16 mouse cellular contexts compared by ENCODE assay signal in genomic region chr7:124989456-124989855, GRCm38 (mm10).
A peak's percentile ranks its signal among the peaks of the same experiment; 100 is the strongest.
DNase-seq lines count a peak whose midpoint lies in the region; ATAC-seq and TF ChIP-seq lines count a peak whose summit lies in the region.
"Had no signal": no experiment of that assay in that cellular context is flagged by ENCODE, and none has a peak within 500 bp of the region (broad histone marks: within the 10 kb centered on the region; RNA-seq: fewer than 3 reads in every experiment).

No protein-coding gene starts in this region.

- no peaks in the 10 kb centered on the region for H3K9me3 ChIP-seq in heart, embryonic 11.5 days (replicated peaks; ENCODE audit: control insufficient read depth, low read length)
- no peaks in the 10 kb centered on the region for H3K9me3 ChIP-seq in lung, embryonic 14.5 days (ENCODE audit: low read depth, low read length)
- no peaks in the 10 kb centered on the region for H3K9me3 ChIP-seq in embryonic facial prominence, embryonic 14.5 days (ENCODE audit: control insufficient read depth, low read length)
- H3K9me3 ChIP-seq: stomach, embryonic 15.5 days had no signal

- TF ChIP-seq CTCF in lung, embryonic 14.5 days (IDR thresholded peaks at IDR 0.05; ENCODE audit: low read depth), result no peak

- no peaks in the 10 kb centered on the region for H3K36me3 ChIP-seq in heart, embryonic 11.5 days (ENCODE audit: control insufficient read depth, insufficient read depth, low read length)
- no peaks in the 10 kb centered on the region for H3K36me3 ChIP-seq in lung, embryonic 14.5 days (ENCODE audit: insufficient read depth)
- no peaks in the 10 kb centered on the region for H3K36me3 ChIP-seq in embryonic facial prominence, embryonic 14.5 days (ENCODE audit: control insufficient read depth, insufficient read depth, low read length)
- H3K36me3 ChIP-seq: stomach, embryonic 15.5 days had no signal

- WGBS in heart, embryonic 11.5 days (ENCODE audit: insufficient replicate concordance), result 66% methylated on average over 5 of the region's 5 CpGs
- WGBS in lung, embryonic 14.5 days, result 67% methylated on average over 5 of the region's 5 CpGs
- WGBS in embryonic facial prominence, embryonic 14.5 days, result 73% methylated on average over 5 of the region's 5 CpGs

- intact Hi-C loops in heart, postnatal 10 days (cut with DNase I), result no loop called here

- no peak overlapping the region for H3K27ac ChIP-seq in heart, embryonic 11.5 days (ENCODE audit: low read depth, low read length)
- no peak overlapping the region for H3K27ac ChIP-seq in lung, embryonic 14.5 days (ENCODE audit: low read depth)
- H3K27ac ChIP-seq in embryonic facial prominence, embryonic 14.5 days (replicated peaks; ENCODE audit: low read depth, low read length), result no peak overlapping the region
- H3K27ac ChIP-seq: stomach, embryonic 15.5 days had no signal

- no peak for ATAC-seq in heart, embryonic 11.5 days (replicated peaks; ENCODE audit: insufficient number of reproducible peaks, low FRiP score, low TSS enrichment)
- no peak for ATAC-seq in lung, embryonic 14.5 days (ENCODE audit: insufficient read depth)
- ATAC-seq in embryonic facial prominence, embryonic 14.5 days (ENCODE audit: low read depth), result no peak
- ATAC-seq: intestine, postnatal 0 days had no signal

- no peak overlapping the region for H3K4me2 ChIP-seq in heart, embryonic 11.5 days
- no peak overlapping the region for H3K4me2 ChIP-seq in lung, embryonic 14.5 days
- H3K4me2 ChIP-seq in embryonic facial prominence, embryonic 14.5 days (ENCODE audit: low read depth, low read length), result no peak overlapping the region
- H3K4me2 ChIP-seq: liver, embryonic 11.5 days; stomach, embryonic 15.5 days had no signal

- no peaks in the 10 kb centered on the region for H3K4me1 ChIP-seq in heart, embryonic 11.5 days (ENCODE audit: control insufficient read depth, insufficient read depth, low read length)
- no peaks in the 10 kb centered on the region for H3K4me1 ChIP-seq in lung, embryonic 14.5 days (ENCODE audit: insufficient read depth)
- no peaks in the 10 kb centered on the region for H3K4me1 ChIP-seq in embryonic facial prominence, embryonic 14.5 days (ENCODE audit: control insufficient read depth, insufficient read depth, low read length)
- H3K4me1 ChIP-seq: stomach, embryonic 15.5 days had no signal

- DNase-seq in heart, postnatal 10 days, result peak; percentile 11 to 34
- DNase-seq in lung, embryonic 14.5 days, result peak; percentile 77
- DNase-seq in lung, adult 18-20 months, result no peak
- peak; percentile 11 for DNase-seq in Muller cell, postnatal 12 days (ENCODE audit: inconsistent ontology term)
- peak; percentile 54 for DNase-seq in embryonic facial prominence, embryonic 14.5 days (ENCODE audit: low spot score)
- DNase-seq in B cell, adult 2 months, result no peak
- no peak for DNase-seq in layer of hippocampus, adult 11-12 months (ENCODE audit: low spot score)
- DNase-seq: adrenal gland, postnatal 25 days; cerebellum, adult 11-12 months; heart, adult 11 months; heart, postnatal 36 days; thymus, postnatal 4 days had no signal

- no peaks in the 10 kb centered on the region for H3K27me3 ChIP-seq in heart, embryonic 11.5 days (ENCODE audit: control insufficient read depth, insufficient read depth, low read length)
- H3K27me3 ChIP-seq in lung, embryonic 14.5 days (ENCODE audit: insufficient read depth, low read length), result no peaks in the 10 kb centered on the region
- H3K27me3 ChIP-seq in embryonic facial prominence, embryonic 14.5 days (replicated peaks; ENCODE audit: control insufficient read depth, insufficient read depth, low read length), result no peaks in the 10 kb centered on the region
- H3K27me3 ChIP-seq: stomach, embryonic 15.5 days had no signal

- H3K4me3 ChIP-seq in heart, embryonic 11.5 days (ENCODE audit: low read depth, low read length), result no peak overlapping the region
- H3K4me3 ChIP-seq in lung, embryonic 14.5 days (ENCODE audit: low read depth, low read length), result no peak overlapping the region
- no peak overlapping the region for H3K4me3 ChIP-seq in embryonic facial prominence, embryonic 14.5 days (ENCODE audit: low read depth, low read length)
- H3K4me3 ChIP-seq: stomach, embryonic 15.5 days had no signal

- no peak overlapping the region for H3K9ac ChIP-seq in heart, embryonic 11.5 days (ENCODE audit: low read depth, low read length)
- H3K9ac ChIP-seq in lung, embryonic 14.5 days, result no peak overlapping the region
- no peak overlapping the region for H3K9ac ChIP-seq in embryonic facial prominence, embryonic 14.5 days (ENCODE audit: low read depth, low read length)
- H3K9ac ChIP-seq: stomach, embryonic 15.5 days had no signal

Comparison
In these comparisons a context has a peak if more than half of its experiments do, and no peak if none do; other contexts are left out.
1. DNase-seq: peak in heart, postnatal 10 days (2 of 2), lung, embryonic 14.5 days (single experiment), Muller cell, postnatal 12 days (single experiment) and embryonic facial prominence, embryonic 14.5 days (single experiment); none in lung, adult 18-20 months (0 of 2), B cell, adult 2 months (0 of 2) and layer of hippocampus, adult 11-12 months (single experiment).